Mouse (Mus musculus): ENCODE results near the gene Kank4.

- TF ChIP-seq CTCF (IDR thresholded peaks at IDR 0.05; ENCODE audit: extremely low read depth, insufficient read length, insufficient replicate concordance, low read depth, low read length) (no peak), POLR2A (IDR thresholded peaks at IDR 0.05; ENCODE audit: low read depth, low read length) (no peak)
Observed at GRCm38 (mm10) chr4:98863451-98863850, 46.1 kb upstream of the Kank4 start.

All from small intestine, adult 2 months (tissue).